Mouse (Mus musculus) thymus, adult 2 months (tissue): ENCODE measurements around the gene Cebpg. TPM values are rescaled to one million over a fixed set of nuclear protein-coding genes. Genes with fewer than 3 reads are reported as not detected.

Experiments used
- DNase-seq: peaks from one replicate; pipeline ENCODE4 v3.0.0; 2021
- H3K27ac ChIP-seq: fragments of 200-500 bp; 2 replicates; pipeline ENCODE4 v1.5.1; 2012; ENCODE audit warnings: low read length, control low read depth; ENCODE audit not compliant: control insufficient read depth, insufficient read depth
- H3K27me3 ChIP-seq: fragments of 200-500 bp; 2 replicates; pipeline ENCODE4 v1.6.1; 2012; ENCODE audit warnings: mild to moderate bottlenecking, low read length, moderate library complexity, mixed read lengths; ENCODE audit not compliant: control insufficient read depth, insufficient read depth
- H3K36me3 ChIP-seq: fragments of 200-500 bp; 2 replicates; pipeline ENCODE4 v1.6.1; 2012; ENCODE audit warnings: mild to moderate bottlenecking, low read length, moderate library complexity; ENCODE audit not compliant: control insufficient read depth, insufficient read depth
- H3K4me1 ChIP-seq: fragments of 200-500 bp; replicated peaks from 2 replicates; pipeline ENCODE4 v1.6.1; 2012; ENCODE audit warnings: low read length; ENCODE audit not compliant: control insufficient read depth, insufficient read depth
- H3K4me3 ChIP-seq: fragments of 200-500 bp; 2 replicates; pipeline ENCODE4 v1.5.1; 2012; ENCODE audit warnings: mild to moderate bottlenecking, low read length, control low read depth, moderate library complexity; ENCODE audit not compliant: control insufficient read depth, insufficient read depth
- CTCF ChIP-seq: fragments of 200-500 bp; IDR thresholded peaks from 2 replicates; pipeline ENCODE4 v1.5.1; 2012; ENCODE audit warnings: mild to moderate bottlenecking, control low read depth, low read length, moderate library complexity, borderline replicate concordance; ENCODE audit not compliant: control insufficient read depth, poor library complexity, insufficient read depth; ENCODE audit errors: extremely low read depth
- POLR2A ChIP-seq: fragments of 200-500 bp; IDR thresholded peaks from 2 replicates; pipeline ENCODE4 v1.6.1; 2012; ENCODE audit warnings: mild to moderate bottlenecking, low read length, control low read depth, moderate library complexity; ENCODE audit not compliant: control insufficient read depth, poor library complexity, insufficient read depth; ENCODE audit errors: extremely low read depth
- WGBS: fragments of 180-500 bp; shearing (Covaris S2); methylation state at CpG from one replicate; pipeline ENCODE4 v1.1.7; 2018; 5-methylcytosine and 5-hydroxymethylcytosine counted together
- polyA plus RNA-seq: library from polyadenylated mRNA; depleted of rRNA; stranded (reverse); fragments of >200 nt; gene quantifications from 2 replicates; pipeline ENCODE4 v1.2.3, GENCODE M21; 2012

Cebpg gene
- polyA plus RNA-seq, 1 experiment, result 11.9 TPM

DNA sequence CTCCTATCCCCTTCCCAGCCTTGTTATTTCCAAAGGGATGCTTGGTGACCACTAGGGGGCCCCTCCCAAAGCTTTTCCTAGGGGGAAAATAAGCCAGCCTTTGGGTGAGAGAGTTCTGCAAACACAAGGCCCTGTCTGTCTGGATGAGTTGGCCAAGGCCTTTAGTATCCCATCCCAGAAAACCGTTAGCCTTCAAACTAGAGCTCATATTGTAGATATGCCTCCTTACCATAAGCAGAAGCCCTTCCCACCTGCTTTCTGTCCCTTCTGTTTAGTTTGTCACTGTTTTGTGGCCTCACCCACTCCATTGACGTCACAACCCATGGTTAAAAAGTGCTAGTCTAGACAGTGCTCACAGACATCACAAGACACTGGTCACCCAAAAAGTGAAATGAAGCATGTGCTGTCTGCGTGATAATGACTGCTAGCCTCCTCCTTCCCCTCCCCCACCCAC is 29.5 kb downstream of the Cebpg start:
- Histone ChIP-seq H3K27ac (no peak overlapping the region), H3K27me3 (no peaks in the 10 kb centered on the region), H3K4me3 (no peak overlapping the region), H3K4me1 (0 out of 2 replicates have a peak, but pooled peaks cover 3% of the 10 kb centered on the region), H3K36me3 (no peaks in the 10 kb centered on the region)
- WGBS, result 91% methylated on average over 3 of the region's 3 CpGs
- DNase-seq, result no peak
- no peak for TF ChIP-seq CTCF
- no peak for TF ChIP-seq POLR2A

DNA sequence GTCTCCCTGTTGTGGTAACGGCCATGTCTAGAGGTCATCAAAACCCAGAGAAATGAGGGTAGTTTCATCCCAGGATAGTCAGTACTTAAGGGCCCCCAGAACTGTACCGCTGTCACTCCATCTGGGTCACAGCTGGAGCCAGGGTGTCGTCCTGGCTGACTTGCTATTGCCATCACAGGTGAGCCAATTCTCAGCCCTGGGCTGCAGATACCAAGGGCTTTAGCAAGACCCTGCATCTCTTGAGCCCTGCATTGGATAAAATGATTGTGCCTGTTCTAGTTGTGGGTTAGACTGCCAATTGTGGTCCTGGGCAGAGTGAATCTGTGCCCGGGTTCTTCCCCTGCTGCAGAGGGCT is 30.1 kb downstream of the Cebpg start:
- TF ChIP-seq CTCF (no peak), POLR2A (no peak)
- DNase-seq, result no peak
- WGBS, result 90% methylated on average over 4 of the region's 4 CpGs
- no peaks in the 10 kb centered on the region for H3K36me3 ChIP-seq
- no peaks in the 10 kb centered on the region for H3K27me3 ChIP-seq
- no peak overlapping the region for H3K27ac ChIP-seq
- 0 out of 2 replicates have a peak, but pooled peaks cover 3% of the 10 kb centered on the region for H3K4me1 ChIP-seq
- no peak overlapping the region for H3K4me3 ChIP-seq

DNA sequence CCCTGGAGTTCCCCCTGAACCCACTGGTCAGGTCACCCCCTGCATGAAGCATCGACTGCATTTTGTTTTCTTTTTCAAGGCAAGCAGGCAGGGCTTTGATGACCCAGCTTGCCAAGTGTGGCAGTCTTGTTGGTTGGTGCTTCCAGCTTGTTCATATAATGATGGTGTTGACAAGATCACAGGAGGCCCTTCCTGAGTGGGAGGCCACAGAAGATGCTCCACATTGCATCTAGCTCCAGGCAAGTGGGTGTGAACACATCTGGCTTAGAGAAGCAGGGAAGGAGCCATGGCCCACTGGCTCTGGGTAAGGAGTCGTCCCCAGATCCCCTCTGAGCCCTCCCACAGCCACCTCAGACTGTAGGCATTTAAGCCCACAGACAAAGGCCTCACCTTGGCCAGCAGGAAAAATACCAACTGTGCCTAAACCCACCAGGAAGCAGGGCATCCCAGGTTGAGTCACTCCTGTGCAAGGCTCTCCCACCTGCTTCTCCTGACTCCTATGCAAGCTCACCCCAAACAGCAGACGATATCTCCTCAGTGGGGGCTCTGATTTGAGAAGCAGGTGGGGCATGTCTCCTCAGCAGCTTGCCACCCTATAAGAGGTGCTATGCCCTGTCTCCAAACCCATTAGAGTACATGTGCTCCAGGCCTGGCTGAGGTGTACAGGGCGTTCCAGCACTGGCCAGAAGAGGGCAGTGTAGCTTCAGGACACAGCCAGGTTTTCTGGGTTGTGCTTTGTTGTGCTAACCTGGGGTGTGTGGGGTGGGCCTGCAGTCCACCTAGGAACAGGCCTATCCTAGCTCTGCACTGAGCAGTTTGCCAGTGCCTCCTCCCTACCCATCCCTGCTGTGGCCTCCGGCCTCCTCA is 30.7 kb downstream of the Cebpg start:
- no peak overlapping the region for H3K4me3 ChIP-seq
- H3K4me1 ChIP-seq, result 0 out of 2 replicates have a peak, but pooled peaks cover 3% of the 10 kb centered on the region
- H3K36me3 ChIP-seq, result no peaks in the 10 kb centered on the region
- no peak for TF ChIP-seq POLR2A
- TF ChIP-seq CTCF, result peak; percentile 88; the same call in 1 of the 2 replicates
- DNase-seq, result peak; percentile 72
- H3K27me3 ChIP-seq, result no peaks in the 10 kb centered on the region
- H3K27ac ChIP-seq, result no peak overlapping the region
- 61% methylated on average over 5 of the region's 5 CpGs for WGBS

DNA sequence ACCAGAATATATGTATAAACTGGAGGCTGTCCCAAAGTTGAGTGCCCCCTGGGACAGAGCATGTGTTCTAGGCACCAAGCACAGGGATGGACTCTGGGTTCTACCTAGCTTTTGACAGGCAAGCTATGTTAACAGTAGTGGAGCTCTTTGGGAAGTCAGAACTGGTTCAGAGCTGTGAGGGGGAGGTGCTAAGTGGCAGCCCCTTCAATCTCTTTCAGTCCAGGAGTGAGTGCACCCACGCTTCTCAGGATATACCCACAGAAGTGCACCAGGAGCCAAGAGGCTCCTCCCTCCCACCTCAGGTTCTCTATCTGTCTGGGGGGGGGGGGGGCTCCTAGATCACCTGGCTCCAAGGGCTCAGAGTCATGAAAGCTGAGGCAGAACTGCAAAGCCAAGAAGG is 31.9 kb downstream of the Cebpg start:
- DNase-seq, result no peak

DNA sequence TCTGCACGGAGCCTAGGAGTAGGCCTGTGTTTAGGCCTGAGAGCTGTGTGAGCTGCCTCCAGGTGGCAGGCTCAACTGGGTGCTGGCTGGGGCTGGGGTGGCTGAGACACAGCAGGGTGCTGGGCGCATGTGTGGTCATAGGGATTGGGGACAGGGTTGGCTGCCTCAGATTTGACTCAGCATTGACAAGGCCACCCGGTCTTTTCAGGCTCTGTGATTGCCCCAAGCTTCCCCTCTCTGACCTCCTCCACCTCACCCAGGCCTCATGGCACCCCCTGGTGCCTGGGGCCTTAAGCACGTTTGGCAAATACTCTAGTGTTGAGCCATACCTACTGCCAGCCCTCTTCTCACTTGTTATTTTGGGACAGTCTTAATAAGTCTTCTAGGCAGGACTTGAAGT is 33.1 kb downstream of the Cebpg start:
- no peak overlapping the region for H3K4me3 ChIP-seq
- no peaks in the 10 kb centered on the region for H3K27me3 ChIP-seq
- no peaks in the 10 kb centered on the region for H3K36me3 ChIP-seq
- 90% methylated on average over 4 of the region's 4 CpGs for WGBS
- no peak for TF ChIP-seq CTCF
- no peaks in the 10 kb centered on the region for H3K4me1 ChIP-seq
- H3K27ac ChIP-seq, result no peak overlapping the region
- DNase-seq, result no peak

More for the DNA sequence above, 31.9 kb downstream of the Cebpg start:
- Histone ChIP-seq H3K27ac (no peak overlapping the region), H3K36me3 (no peaks in the 10 kb centered on the region), H3K27me3 (no peaks in the 10 kb centered on the region), H3K4me3 (no peak overlapping the region), H3K4me1 (no peaks in the 10 kb centered on the region)
- TF ChIP-seq POLR2A, result no peak
- TF ChIP-seq CTCF, result no peak
- WGBS, result 83% methylated on average over 1 of the region's 1 CpGs

DNA sequence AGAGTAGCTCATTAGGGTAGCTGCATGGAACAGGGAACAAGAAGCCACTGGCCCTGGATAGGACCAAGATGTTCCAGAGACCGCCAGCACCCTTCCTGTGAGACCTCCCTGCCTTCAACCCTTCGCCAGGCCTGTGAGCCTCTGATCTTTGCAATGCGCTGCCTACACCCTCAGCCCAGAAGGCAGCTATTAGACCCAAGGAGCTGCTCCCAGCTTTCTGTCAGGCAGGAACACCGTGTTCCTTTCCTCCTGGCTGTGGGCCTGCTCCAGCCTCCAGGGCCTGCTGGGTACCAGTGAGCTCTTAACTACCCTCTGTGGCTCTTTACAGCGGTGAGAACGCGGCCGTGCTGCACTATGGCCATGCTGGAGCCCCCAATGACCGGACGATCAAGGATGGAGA is 35.0 kb downstream of the Cebpg start:
- no peak overlapping the region for H3K27ac ChIP-seq
- 95% methylated on average over 10 of the region's 10 CpGs for WGBS
- H3K4me1 ChIP-seq, result no peaks in the 10 kb centered on the region
- H3K27me3 ChIP-seq, result no peaks in the 10 kb centered on the region
- no peak overlapping the region for H3K4me3 ChIP-seq
- no peak for DNase-seq
- H3K36me3 ChIP-seq, result no peaks in the 10 kb centered on the region
- TF ChIP-seq POLR2A, result no peak
- no peak for TF ChIP-seq CTCF

DNA sequence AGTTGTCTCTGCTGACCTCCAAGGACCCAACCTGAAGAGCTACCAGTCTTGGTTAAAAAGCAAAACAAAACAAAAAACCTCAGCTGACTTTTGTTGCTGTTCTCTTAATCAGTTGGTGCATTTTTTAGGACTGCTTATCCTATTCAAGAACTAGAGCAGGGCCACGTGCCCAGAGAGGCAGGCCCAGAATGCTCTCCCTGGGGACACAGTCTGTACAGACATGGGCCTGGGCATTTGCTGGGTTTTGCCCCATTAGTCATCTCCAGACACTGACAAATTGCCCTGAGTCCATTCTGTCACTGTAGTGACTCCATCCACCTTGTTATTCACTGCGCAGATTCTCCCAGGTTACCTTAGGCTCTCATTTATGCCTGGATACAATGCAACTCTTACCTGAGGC is 41.1 kb downstream of the Cebpg start:
- H3K4me3 ChIP-seq, result no peak overlapping the region
- H3K4me1 ChIP-seq, result no peaks in the 10 kb centered on the region
- no peak for DNase-seq
- WGBS, result 91% methylated on average over 2 of the region's 2 CpGs
- no peaks in the 10 kb centered on the region for H3K36me3 ChIP-seq
- no peaks in the 10 kb centered on the region for H3K27me3 ChIP-seq
- no peak overlapping the region for H3K27ac ChIP-seq
- no peak for TF ChIP-seq CTCF
